Mouse (Mus musculus) 3134 (cell line): ENCODE measurements around the gene Exoc8.

Source experiments
- DNase-seq: peaks from one replicate; pipeline ENCODE4 v3.0.0-alpha.2; 2011; ENCODE audit warnings: low spot score; ENCODE audit not compliant: insufficient read length; ENCODE audit errors: extremely low read depth

The Exoc8 gene

GRCm38 (mm10) chr8:124910349-124910748 is 12.8 kb upstream of the Exoc8 start:
- no peak for DNase-seq

DNA sequence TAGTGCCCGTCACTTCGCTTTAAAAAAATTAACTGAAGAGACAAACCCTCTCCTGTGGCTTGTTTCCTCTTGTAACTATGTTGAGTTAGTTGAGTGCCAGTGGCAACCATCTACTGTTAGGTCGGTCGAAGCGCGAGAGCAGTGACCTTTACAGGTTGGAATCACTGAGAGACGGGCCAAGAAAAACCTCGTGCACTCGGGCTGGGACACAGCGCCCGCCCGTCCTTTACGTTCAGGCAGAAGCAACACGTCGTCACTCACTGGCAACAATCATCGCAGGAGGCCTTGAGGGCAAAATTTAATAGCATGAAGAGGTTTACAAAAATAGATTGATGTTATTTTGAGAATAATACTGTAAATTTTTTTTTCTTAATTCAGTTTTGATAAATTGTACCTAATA is 12.4 kb upstream of the Exoc8 start:
- DNase-seq = no peak

GRCm38 (mm10) chr8:124905482-124905881 is 8.0 kb upstream of the Exoc8 start:
- no peak for DNase-seq

DNA sequence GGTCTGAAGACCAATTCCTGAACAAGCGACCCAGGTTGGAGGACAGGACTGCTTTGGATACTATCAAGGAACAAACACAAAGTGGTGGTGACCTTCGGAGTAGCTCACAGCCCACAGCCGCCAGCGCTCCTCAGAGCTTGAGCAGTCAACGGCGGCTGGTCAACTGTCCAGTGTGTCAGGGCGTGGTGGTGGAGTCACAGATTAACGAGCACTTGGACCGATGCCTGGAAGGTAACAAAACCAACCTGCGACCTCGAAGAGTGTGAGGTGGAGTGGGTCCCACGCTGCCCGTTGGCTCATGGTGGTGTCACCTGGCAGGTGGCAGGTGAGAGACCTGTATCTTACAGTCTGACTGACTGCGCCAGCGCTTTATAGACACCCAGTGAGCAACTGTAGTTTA is 5.7 kb upstream of the Exoc8 start:
- no peak for DNase-seq

DNA sequence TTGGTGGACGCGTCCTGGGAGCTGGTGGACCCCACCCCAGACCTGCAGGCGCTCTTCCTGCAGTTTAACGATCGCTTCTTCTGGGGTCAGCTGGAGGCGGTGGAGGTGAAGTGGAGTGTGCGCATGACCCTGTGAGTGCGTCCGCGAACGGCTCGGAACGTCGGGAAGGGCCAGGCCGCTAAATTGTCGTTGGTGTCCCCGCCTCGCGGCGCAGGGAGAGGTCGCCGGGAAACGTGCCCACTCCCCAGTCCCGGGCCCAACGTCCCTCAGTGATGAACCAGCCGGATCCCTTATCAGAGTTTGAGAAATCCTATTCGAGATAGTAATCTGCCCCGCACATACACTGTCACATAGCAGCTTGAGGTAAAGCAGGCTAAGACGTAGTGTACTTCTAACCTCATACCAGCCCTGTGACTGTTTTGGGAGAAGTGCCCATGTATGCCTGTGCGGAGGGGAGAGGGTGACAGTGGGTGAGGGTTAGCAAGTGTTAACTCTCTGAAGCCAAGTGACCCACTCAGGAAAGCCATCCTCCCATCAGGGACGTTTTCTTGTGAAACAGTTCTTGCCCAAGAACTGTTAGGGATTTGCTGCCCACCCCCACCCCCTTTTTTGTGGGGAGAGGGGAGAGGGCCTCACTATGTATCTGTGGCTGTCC is 873 bp upstream of the Exoc8 start:
- no peak for DNase-seq

- peak; percentile 80 for DNase-seq
Measured at GRCm38 (mm10) chr8:124896632-124897385, 696 bp downstream of the Exoc8 start.

DNA sequence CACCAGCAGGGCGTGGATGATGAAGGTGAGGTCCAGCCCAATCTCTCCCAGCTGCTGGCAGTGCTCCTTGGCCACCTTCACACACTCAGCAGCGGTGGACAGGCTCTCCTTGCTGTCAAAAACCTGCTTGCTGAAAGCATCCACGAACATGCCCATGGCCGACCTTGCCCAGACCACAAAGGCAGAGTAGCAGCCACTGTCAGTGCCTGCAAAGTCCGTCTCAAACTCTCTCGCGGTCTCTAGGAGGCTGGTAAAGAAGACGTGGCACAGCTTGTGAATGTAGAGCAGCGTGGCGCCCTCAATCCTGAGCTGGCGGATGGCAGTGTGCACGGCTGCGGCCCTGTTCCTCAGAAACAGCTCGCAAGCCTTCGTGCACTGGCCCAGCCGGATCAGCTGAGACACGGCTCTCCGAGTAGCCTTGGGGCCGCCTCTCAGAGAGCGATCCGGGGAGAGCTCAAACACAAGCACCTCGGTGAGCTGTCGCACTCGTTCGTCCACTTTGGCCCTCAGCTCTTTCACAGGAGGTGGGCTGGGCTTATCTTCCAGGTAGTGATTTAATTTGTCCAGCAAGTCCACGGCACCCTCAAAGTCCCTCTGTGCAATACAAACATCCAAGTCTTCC is 1.4 kb downstream of the Exoc8 start:
- no peak for DNase-seq

DNA sequence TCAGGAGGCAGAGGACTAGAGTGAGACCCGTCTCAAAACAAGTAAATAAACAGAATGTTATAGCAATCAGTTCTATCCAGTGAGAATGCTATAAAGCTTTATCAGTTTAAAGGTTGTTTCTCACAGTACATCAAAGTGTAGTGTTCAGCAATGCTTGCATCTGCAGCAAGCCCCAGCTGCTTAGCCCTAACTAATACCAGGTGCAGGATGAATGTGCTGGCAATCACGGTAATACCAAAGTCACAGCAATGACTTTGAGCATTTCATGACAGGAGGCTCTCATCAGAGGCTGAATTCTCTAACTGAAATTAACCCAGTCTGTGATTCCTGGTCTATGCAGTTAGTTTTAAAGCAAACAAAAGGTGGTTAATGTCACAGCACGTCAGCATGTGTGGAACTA is 4.9 kb downstream of the Exoc8 start:
- DNase-seq = no peak

- no peak for DNase-seq
Measured at GRCm38 (mm10) chr8:124888385-124888784, 9.1 kb downstream of the Exoc8 start.

- DNase-seq = no peak
Measured at GRCm38 (mm10) chr8:124878946-124879526, 18.5 kb downstream of the Exoc8 start.

- DNase-seq = no peak
Measured at GRCm38 (mm10) chr8:124878141-124878540, 19.4 kb downstream of the Exoc8 start.

DNA sequence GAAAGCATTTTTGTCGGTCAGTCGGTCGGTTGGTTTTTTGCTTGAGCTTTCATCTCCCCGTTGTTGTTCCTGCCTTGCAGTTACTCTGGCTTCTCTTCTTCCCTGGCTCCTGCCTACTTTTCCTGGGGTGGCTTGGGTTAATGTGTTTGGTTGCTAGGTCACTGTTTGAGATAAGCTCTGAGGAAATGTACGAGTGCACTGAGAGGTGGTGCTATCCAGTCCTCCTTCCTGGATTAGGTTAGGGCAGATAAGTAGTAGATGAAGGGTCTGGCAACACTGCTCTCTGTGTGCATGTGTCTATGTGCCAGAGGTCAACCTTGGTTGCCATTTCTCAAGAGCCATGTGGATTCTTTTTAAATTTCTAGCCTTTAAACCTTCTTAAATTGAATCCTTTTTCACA is 24.8 kb downstream of the Exoc8 start:
- no peak for DNase-seq

- DNase-seq = no peak
Measured at GRCm38 (mm10) chr8:124872081-124872480, 25.4 kb downstream of the Exoc8 start.

DNA sequence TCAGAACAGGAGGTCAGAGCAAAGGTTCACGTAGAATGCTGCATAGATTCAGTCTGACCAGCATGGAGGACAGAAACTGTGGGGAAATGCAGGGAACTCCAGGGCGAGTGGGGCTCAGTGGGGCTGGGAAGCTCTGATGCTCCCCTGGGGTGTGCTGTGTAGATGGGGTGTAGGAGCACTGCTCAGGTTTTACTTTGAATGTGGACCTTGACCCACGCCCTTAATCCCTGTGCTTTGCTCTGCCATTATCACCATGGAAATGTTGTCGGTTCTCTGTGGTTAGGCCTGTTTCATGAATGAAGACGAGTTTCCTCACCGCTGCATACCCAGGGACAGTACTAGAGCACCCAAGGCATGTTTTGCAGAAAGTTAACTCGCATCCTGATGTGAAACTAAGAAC is 26.0 kb downstream of the Exoc8 start:
- no peak for DNase-seq

DNA sequence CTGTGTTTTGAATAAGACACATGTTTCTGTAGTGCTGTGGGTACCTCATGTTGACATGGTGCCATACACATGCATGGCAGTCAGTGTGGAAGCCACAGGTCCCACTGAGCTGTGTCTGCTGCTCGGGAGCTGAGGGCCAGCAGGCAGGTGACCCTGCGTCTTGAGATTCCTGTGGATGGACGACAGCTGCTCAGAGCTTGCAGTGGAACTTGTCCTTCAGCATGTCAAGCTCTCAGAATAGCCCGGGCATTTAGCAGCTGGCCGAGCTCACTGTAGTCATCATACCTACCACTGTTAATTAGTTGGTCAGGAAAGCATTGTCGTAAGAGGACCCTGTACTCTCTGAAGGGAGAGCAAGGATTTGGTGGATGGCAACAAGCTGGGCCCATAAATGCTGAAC is 27.8 kb downstream of the Exoc8 start:
- no peak for DNase-seq

- no peak for DNase-seq
Measured at GRCm38 (mm10) chr8:124867126-124867525, 30.4 kb downstream of the Exoc8 start.

- no peak for DNase-seq
Measured at GRCm38 (mm10) chr8:124866669-124867068, 30.8 kb downstream of the Exoc8 start.

DNA sequence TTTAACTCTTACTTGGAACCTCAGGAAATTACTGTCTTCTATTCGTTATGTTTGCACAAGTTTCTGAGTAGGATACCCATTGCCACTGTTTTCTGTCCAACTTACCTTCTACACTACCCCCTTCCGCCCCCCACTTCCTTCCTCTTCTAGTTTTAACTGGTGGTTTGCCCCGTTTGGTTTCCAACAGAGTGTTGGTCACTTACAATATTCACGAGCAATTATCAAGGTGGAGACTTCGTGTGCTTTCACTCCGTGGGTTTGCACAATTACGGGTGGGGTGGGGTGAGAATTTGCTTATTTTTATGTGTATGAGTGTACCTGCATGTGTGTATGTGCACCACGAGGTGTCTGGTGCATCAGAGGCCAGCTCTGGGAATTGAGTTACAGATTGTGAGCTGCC is 33.8 kb downstream of the Exoc8 start:
- DNase-seq = no peak

GRCm38 (mm10) chr8:124863163-124863677 is 34.3 kb downstream of the Exoc8 start:
- no peak for DNase-seq

GRCm38 (mm10) chr8:124862321-124863162 is 35.0 kb downstream of the Exoc8 start, which contains the start of the genes Gnpat and 2810004N23Rik:
Gnpat (plus strand) TSS chr8:124863033.
2810004N23Rik (minus strand) TSS chr8:124863120.
- DNase-seq = peak; percentile 91
